Mouse (Mus musculus): ENCODE results near the gene Pzp. TPM values are rescaled to one million over a fixed set of nuclear protein-coding genes. Genes with fewer than 3 reads are reported as not detected.
A peak's percentile ranks its signal among the peaks of the same experiment; 100 is the strongest.

Gene Pzp
- polyA plus RNA-seq, 1 experiment from 2014 or later, result not detected

DNA sequence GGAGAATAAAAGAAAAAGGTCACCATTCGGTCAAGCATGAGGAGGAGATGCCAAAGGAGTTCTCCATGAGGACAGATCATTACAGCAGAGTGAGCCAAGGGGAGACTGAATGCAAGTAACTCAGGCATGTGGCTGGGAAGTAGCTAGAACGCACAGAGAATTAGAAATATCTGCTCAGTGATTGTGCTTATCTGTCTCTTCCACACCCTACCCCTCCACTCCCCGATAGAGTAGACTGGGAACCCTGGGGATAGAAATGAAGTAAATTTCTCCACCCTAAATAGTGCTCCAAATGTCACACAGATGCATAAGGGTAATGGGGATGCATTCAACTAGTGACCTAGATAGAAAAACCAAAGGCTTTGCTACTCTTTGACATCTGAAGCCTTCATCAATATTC lies 60.0 kb downstream of the Pzp start:
- WGBS, result 78% methylated on average over 3 of the region's 3 CpGs
- DNase-seq (ENCODE audit: low spot score, missing footprints), result no peak
- no peaks in the 10 kb centered on the region for H3K27me3 ChIP-seq (ENCODE audit: control insufficient read depth, insufficient read depth, low read length)
- H3K9ac ChIP-seq (ENCODE audit: low read length), result no peak overlapping the region
- no peaks in the 10 kb centered on the region for H3K4me1 ChIP-seq (ENCODE audit: control insufficient read depth, insufficient read depth, low read length)
- H3K4me2 ChIP-seq, result no peak overlapping the region
- ATAC-seq (ENCODE audit: low FRiP score), result no peak
- H3K36me3 ChIP-seq (ENCODE audit: control insufficient read depth, insufficient read depth, low read length), result no peaks in the 10 kb centered on the region
- H3K27ac ChIP-seq (ENCODE audit: low read depth, low read length), result no peak overlapping the region
- H3K4me3 ChIP-seq (ENCODE audit: low read depth, low read length), result no peak overlapping the region
- no peaks in the 10 kb centered on the region for H3K9me3 ChIP-seq (ENCODE audit: control insufficient read depth, low read length)

DNA sequence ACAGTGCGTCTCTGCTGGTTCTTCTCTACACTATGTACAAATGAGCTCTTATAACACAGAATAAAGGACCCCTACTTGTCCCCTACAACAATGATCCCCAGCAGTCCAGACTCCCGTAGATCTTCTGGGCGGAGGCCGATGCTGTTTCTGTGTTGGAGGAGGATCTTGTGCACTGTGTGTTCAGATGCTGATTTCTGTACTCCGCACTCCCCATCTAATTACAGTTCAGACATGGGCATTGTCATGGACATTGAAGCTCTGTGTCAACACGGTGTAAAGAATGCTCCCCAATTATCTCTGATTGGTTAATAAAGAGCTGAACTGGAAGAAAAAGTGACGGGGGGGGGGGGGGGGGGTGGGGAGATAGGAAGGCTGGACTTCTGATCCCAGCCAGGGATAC lies 60.5 kb downstream of the Pzp start:
- no peak overlapping the region for H3K27ac ChIP-seq (ENCODE audit: low read depth, low read length)
- H3K4me3 ChIP-seq (ENCODE audit: low read depth, low read length), result no peak overlapping the region
- no peak overlapping the region for H3K4me2 ChIP-seq
- no peak overlapping the region for H3K9ac ChIP-seq (ENCODE audit: low read length)
- no peaks in the 10 kb centered on the region for H3K27me3 ChIP-seq (ENCODE audit: control insufficient read depth, insufficient read depth, low read length)
- WGBS, result 62% methylated on average over 6 of the region's 7 CpGs
- no peaks in the 10 kb centered on the region for H3K36me3 ChIP-seq (ENCODE audit: control insufficient read depth, insufficient read depth, low read length)
- H3K9me3 ChIP-seq (ENCODE audit: control insufficient read depth, low read length), result no peaks in the 10 kb centered on the region
- DNase-seq (ENCODE audit: low spot score, missing footprints) (no peak), ATAC-seq (ENCODE audit: low FRiP score) (no peak)
- H3K4me1 ChIP-seq (ENCODE audit: control insufficient read depth, insufficient read depth, low read length), result no peaks in the 10 kb centered on the region

GRCm38 (mm10) chr6:128464996-128465395 lies 61.5 kb downstream of the Pzp start:
- H3K4me2 ChIP-seq, result no peak overlapping the region
- no peaks in the 10 kb centered on the region for H3K36me3 ChIP-seq (ENCODE audit: control insufficient read depth, insufficient read depth, low read length)
- no peaks in the 10 kb centered on the region for H3K9me3 ChIP-seq (ENCODE audit: control insufficient read depth, low read length)
- ATAC-seq (ENCODE audit: low FRiP score) (no peak), DNase-seq (ENCODE audit: low spot score, missing footprints) (no peak)
- H3K4me1 ChIP-seq (ENCODE audit: control insufficient read depth, insufficient read depth, low read length), result no peaks in the 10 kb centered on the region
- H3K9ac ChIP-seq (ENCODE audit: low read length), result no peak overlapping the region
- no peak overlapping the region for H3K4me3 ChIP-seq (ENCODE audit: low read depth, low read length)
- WGBS, result 91% methylated on average over 4 of the region's 4 CpGs
- no peaks in the 10 kb centered on the region for H3K27me3 ChIP-seq (ENCODE audit: control insufficient read depth, insufficient read depth, low read length)
- H3K27ac ChIP-seq (ENCODE audit: low read depth, low read length), result no peak overlapping the region

DNA sequence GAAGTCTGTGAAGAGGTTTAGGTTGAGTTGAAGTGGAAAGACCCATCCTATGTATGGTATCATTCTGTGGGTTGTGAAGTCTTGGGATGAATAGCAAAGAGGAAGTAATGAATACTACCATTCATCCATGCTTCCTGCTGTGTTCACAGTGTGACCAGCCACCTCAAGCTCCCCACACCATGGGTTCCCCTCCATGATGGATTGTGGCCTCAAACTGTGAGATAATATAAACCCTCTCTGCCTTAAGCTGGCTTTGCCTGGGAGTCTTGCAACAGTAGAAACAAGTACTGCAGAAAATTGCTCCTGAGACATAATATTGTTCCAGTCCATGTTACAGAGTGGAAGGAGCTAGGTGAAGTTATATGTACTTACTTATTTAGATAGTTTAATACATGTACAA lies 64.9 kb downstream of the Pzp start:
- ATAC-seq (ENCODE audit: low FRiP score), result no peak
- Histone ChIP-seq H3K27me3 (ENCODE audit: control insufficient read depth, insufficient read depth, low read length) (no peaks in the 10 kb centered on the region), H3K9ac (ENCODE audit: low read length) (no peak overlapping the region), H3K9me3 (ENCODE audit: control insufficient read depth, low read length) (no peaks in the 10 kb centered on the region), H3K36me3 (ENCODE audit: control insufficient read depth, insufficient read depth, low read length) (no peaks in the 10 kb centered on the region), H3K27ac (ENCODE audit: low read depth, low read length) (no peak overlapping the region), H3K4me3 (ENCODE audit: low read depth, low read length) (no peak overlapping the region), H3K4me1 (ENCODE audit: control insufficient read depth, insufficient read depth, low read length) (no peaks in the 10 kb centered on the region), H3K4me2 (no peak overlapping the region)
- no peak for DNase-seq (ENCODE audit: low spot score, missing footprints)

GRCm38 (mm10) chr6:128460729-128461503 lies 65.6 kb downstream of the Pzp start:
- ATAC-seq (ENCODE audit: low FRiP score) (no peak), DNase-seq (ENCODE audit: low spot score, missing footprints) (peak; percentile 54)
- 85% methylated on average over 14 of the region's 14 CpGs for WGBS
- H3K4me1 ChIP-seq (ENCODE audit: control insufficient read depth, insufficient read depth, low read length), result no peaks in the 10 kb centered on the region
- H3K9me3 ChIP-seq (ENCODE audit: control insufficient read depth, low read length), result no peaks in the 10 kb centered on the region
- no peak overlapping the region for H3K9ac ChIP-seq (ENCODE audit: low read length)
- no peaks in the 10 kb centered on the region for H3K36me3 ChIP-seq (ENCODE audit: control insufficient read depth, insufficient read depth, low read length)
- no peak overlapping the region for H3K4me2 ChIP-seq
- H3K4me3 ChIP-seq (ENCODE audit: low read depth, low read length), result no peak overlapping the region
- no peak overlapping the region for H3K27ac ChIP-seq (ENCODE audit: low read depth, low read length)
- no peaks in the 10 kb centered on the region for H3K27me3 ChIP-seq (ENCODE audit: control insufficient read depth, insufficient read depth, low read length)

GRCm38 (mm10) chr6:128460321-128460720 lies 66.2 kb downstream of the Pzp start:
- DNase-seq (ENCODE audit: low spot score, missing footprints) (peak; percentile 75), ATAC-seq (ENCODE audit: low FRiP score) (peak; percentile 30; the same call in 1 of the 2 replicates)
- H3K4me1 ChIP-seq (ENCODE audit: control insufficient read depth, insufficient read depth, low read length), result no peaks in the 10 kb centered on the region
- no peaks in the 10 kb centered on the region for H3K9me3 ChIP-seq (ENCODE audit: control insufficient read depth, low read length)
- H3K36me3 ChIP-seq (ENCODE audit: control insufficient read depth, insufficient read depth, low read length), result no peaks in the 10 kb centered on the region
- no peaks in the 10 kb centered on the region for H3K27me3 ChIP-seq (ENCODE audit: control insufficient read depth, insufficient read depth, low read length)
- no peak overlapping the region for H3K27ac ChIP-seq (ENCODE audit: low read depth, low read length)
- 39% methylated on average over 2 of the region's 2 CpGs for WGBS
- H3K4me3 ChIP-seq (ENCODE audit: low read depth, low read length), result no peak overlapping the region
- H3K9ac ChIP-seq (ENCODE audit: low read length), result no peak overlapping the region
- no peak overlapping the region for H3K4me2 ChIP-seq

DNA sequence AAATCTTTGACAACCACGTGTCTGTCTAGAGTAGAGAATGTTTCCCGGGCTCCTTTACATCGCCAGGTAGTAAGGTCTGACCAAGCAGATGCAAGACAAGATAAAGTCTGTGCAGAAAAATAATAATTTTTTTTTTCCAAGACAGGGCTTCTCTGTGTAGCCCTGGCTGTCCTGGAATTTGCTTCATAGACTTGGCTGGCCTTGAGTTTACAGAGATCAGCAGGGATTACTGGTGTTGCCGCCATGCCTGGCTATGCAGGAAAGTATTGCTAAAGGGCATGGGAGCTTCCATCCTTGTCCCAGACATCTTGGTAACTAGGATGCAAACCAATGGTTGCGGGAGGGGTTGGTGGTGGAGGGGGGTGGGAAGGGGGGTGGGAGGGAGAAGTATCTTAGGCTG lies 69.3 kb downstream of the Pzp start:
- Histone ChIP-seq H3K4me3 (ENCODE audit: low read depth, low read length) (no peak overlapping the region), H3K4me1 (ENCODE audit: control insufficient read depth, insufficient read depth, low read length) (no peaks in the 10 kb centered on the region), H3K4me2 (no peak overlapping the region), H3K27me3 (ENCODE audit: control insufficient read depth, insufficient read depth, low read length) (no peaks in the 10 kb centered on the region), H3K9me3 (ENCODE audit: control insufficient read depth, low read length) (no peaks in the 10 kb centered on the region), H3K27ac (ENCODE audit: low read depth, low read length) (no peak overlapping the region), H3K36me3 (ENCODE audit: control insufficient read depth, insufficient read depth, low read length) (no peaks in the 10 kb centered on the region), H3K9ac (ENCODE audit: low read length) (no peak overlapping the region)
- WGBS, result 86% methylated on average over 5 of the region's 5 CpGs
- no peak for ATAC-seq (ENCODE audit: low FRiP score)
- peak; percentile 19 for DNase-seq (ENCODE audit: low spot score, missing footprints)

- 86% methylated on average over 12 of the region's 12 CpGs for WGBS
- ATAC-seq (ENCODE audit: low FRiP score), result no peak
- H3K4me2 ChIP-seq, result no peak overlapping the region
These were observed 70.5 kb downstream of the Pzp start for GRCm38 (mm10) chr6:128455835-128456605.

GRCm38 (mm10) chr6:128447063-128447462 lies 79.5 kb downstream of the Pzp start:
- no peak overlapping the region for H3K27ac ChIP-seq (ENCODE audit: low read depth, low read length)
- H3K4me1 ChIP-seq (ENCODE audit: control insufficient read depth, insufficient read depth, low read length), result no peaks in the 10 kb centered on the region
- no peaks in the 10 kb centered on the region for H3K36me3 ChIP-seq (ENCODE audit: control insufficient read depth, insufficient read depth, low read length)
- no peak overlapping the region for H3K4me3 ChIP-seq (ENCODE audit: low read depth, low read length)
- no peaks in the 10 kb centered on the region for H3K9me3 ChIP-seq (ENCODE audit: control insufficient read depth, low read length)
- 98% methylated on average over 5 of the region's 5 CpGs for WGBS
- ATAC-seq (ENCODE audit: low FRiP score), result no peak
- H3K27me3 ChIP-seq (ENCODE audit: control insufficient read depth, insufficient read depth, low read length), result no peaks in the 10 kb centered on the region
- DNase-seq (ENCODE audit: low spot score, missing footprints), result no peak
- H3K4me2 ChIP-seq, result no peak overlapping the region
- H3K9ac ChIP-seq (ENCODE audit: low read length), result no peak overlapping the region

More at GRCm38 (mm10) chr6:128455835-128456605, 70.5 kb downstream of the Pzp start:
- Histone ChIP-seq H3K4me3 (ENCODE audit: low read depth, low read length) (no peak overlapping the region), H3K4me1 (ENCODE audit: control insufficient read depth, insufficient read depth, low read length) (no peaks in the 10 kb centered on the region), H3K9me3 (ENCODE audit: control insufficient read depth, low read length) (no peaks in the 10 kb centered on the region), H3K9ac (ENCODE audit: low read length) (no peak overlapping the region), H3K27ac (ENCODE audit: low read depth, low read length) (no peak overlapping the region), H3K36me3 (ENCODE audit: control insufficient read depth, insufficient read depth, low read length) (no peaks in the 10 kb centered on the region), H3K27me3 (ENCODE audit: control insufficient read depth, insufficient read depth, low read length) (no peaks in the 10 kb centered on the region)
- peak; percentile 69 for DNase-seq (ENCODE audit: low spot score, missing footprints)

All from midbrain, embryonic 11.5 days (tissue).